Mouse (Mus musculus) spleen, adult 2 months (tissue): ENCODE measurements at regions not wholly inside any gene's neighbourhood (a gene's known extent, or its start where the extent isn't known, plus 50 kb on each side); places are given as distances from the start of the nearest gene placed in this dataset.

Experiments
- DNase-seq, 2 experiments: peaks; one replicate each; pipeline versions ENCODE4 v3.0.0 to v3.0.0-alpha.2; 2012 to 2021; ENCODE audit warnings: low spot score in 2 of 2, low read depth in 1 of 2
- H3K27ac ChIP-seq: fragments of 200-500 bp; 2 replicates; pipeline ENCODE4 v1.5.1; 2012; ENCODE audit warnings: low read length, inconsistent platforms; ENCODE audit not compliant: insufficient read depth
- H3K27me3 ChIP-seq: fragments of 200-500 bp; 2 replicates; pipeline ENCODE4 v1.6.1; 2012; ENCODE audit warnings: mild to moderate bottlenecking, moderate library complexity, low read length, inconsistent platforms; ENCODE audit not compliant: control insufficient read depth, insufficient read depth
- H3K36me3 ChIP-seq: fragments of 200-500 bp; 2 replicates; pipeline ENCODE4 v1.6.1; 2012; ENCODE audit warnings: mild to moderate bottlenecking, low read length, inconsistent platforms; ENCODE audit not compliant: control insufficient read depth, insufficient read depth
- H3K4me1 ChIP-seq: fragments of 200-500 bp; 2 replicates; pipeline ENCODE4 v1.6.1; 2011; ENCODE audit warnings: inconsistent platforms; ENCODE audit not compliant: control insufficient read depth, insufficient read depth, insufficient read length
- H3K4me3 ChIP-seq: fragments of 200-500 bp; 2 replicates; pipeline ENCODE4 v1.5.1; 2011; ENCODE audit warnings: mild to moderate bottlenecking, inconsistent platforms; ENCODE audit not compliant: insufficient read depth, insufficient read length; ENCODE audit errors: extremely low read depth
- CTCF ChIP-seq: fragments of 200-500 bp; IDR thresholded peaks from 2 replicates; pipeline ENCODE4 v1.5.1; 2011; ENCODE audit warnings: mild to moderate bottlenecking, inconsistent platforms; ENCODE audit not compliant: insufficient read depth, insufficient read length, insufficient replicate concordance; ENCODE audit errors: extremely low read depth
- POLR2A ChIP-seq: fragments of 200-500 bp; IDR thresholded peaks from 2 replicates; pipeline ENCODE4 v1.6.1; 2011; ENCODE audit warnings: low read depth, low read length, inconsistent platforms
- WGBS: fragments of 180-500 bp; shearing (Covaris S2); methylation state at CpG from one replicate; pipeline ENCODE4 v1.1.7; 2018; 5-methylcytosine and 5-hydroxymethylcytosine counted together

GRCm38 (mm10) chr7:63992155-63992554, 53.4 kb upstream of the Klf13 start:
- Histone ChIP-seq H3K4me3 (no peak overlapping the region), H3K36me3 (no peaks in the 10 kb centered on the region), H3K27me3 (no peaks in the 10 kb centered on the region), H3K27ac (no peak overlapping the region), H3K4me1 (peaks cover 29% of the 10 kb centered on the region)
- WGBS = 97% methylated on average over 13 of the region's 13 CpGs
- TF ChIP-seq CTCF (no peak), POLR2A (no peak)
- no peak for DNase-seq

GRCm38 (mm10) chr7:63991085-63992010, 52.6 kb upstream of the Klf13 start:
- WGBS = 66% methylated on average over 12 of the region's 12 CpGs
- TF ChIP-seq POLR2A (no peak), CTCF (no peak)
- no peaks in the 10 kb centered on the region for H3K27me3 ChIP-seq
- peak overlapping the region; percentile 54 for H3K27ac ChIP-seq
- H3K4me3 ChIP-seq = no peak overlapping the region
- no peaks in the 10 kb centered on the region for H3K36me3 ChIP-seq
- DNase-seq = no peak
- H3K4me1 ChIP-seq = peaks cover 37% of the 10 kb centered on the region

DNA sequence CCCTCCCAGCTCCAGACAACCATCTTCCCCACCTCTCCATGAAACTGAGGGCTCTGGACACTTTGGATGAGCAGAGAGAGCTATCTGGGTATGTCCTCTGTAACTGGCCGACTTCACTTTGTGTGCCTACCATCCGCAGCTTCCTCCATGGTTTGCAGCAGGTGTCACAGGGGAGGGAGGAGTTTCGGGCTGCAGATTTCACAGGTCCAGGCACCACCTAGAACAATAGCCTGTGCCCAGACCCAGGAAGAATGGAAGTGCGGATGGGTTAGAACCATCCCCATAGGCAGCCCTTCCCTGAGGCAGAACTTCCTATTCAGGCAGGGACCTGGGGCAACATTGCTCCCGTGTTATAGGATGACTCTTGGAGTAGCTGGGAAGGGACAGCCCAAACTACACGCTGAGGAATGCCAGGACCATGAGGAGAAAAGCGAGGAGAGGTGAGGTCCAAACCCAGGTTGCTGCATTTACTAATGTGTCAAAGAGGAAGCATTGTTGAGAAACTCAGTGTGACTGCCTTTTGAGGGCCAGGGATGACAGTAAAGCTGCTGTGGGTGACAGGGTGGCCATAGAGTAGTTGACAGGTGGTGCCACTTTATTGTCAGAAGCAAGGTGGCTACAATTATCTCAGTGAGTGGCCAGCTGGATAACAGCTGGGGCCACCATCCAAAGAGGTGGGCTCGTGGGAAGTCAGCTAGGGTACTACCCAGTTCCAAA, 51.8 kb upstream of the Klf13 start:
- Histone ChIP-seq H3K27me3 (no peaks in the 10 kb centered on the region), H3K36me3 (no peaks in the 10 kb centered on the region), H3K4me3 (no peak overlapping the region), H3K4me1 (peaks cover 43% of the 10 kb centered on the region), H3K27ac (0 out of 2 replicates have a peak overlapping the region, but pooled peaks have one; percentile 13)
- TF ChIP-seq POLR2A = no peak
- no peak for TF ChIP-seq CTCF
- DNase-seq = no peak
- WGBS = 74% methylated on average over 8 of the region's 8 CpGs

DNA sequence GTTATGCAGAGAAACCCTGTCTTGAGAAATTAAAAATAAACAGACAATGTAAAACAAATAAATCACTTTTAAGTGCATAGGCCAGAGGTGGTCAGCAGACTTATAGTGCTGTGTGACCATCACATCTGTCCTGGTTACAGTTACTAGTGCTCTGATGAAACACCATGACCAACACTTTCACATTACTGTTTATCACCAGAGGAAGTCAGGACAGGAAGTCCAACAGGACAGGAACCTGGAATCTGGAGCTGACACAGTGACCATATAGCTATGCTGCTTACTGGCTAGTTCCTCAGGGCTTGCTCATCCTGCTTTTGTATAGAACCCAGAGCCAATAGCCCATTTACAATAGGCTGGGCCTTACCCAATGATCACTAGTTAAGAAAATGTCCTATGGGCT, 51.0 kb upstream of the Klf13 start:
- no peak overlapping the region for H3K27ac ChIP-seq
- no peak for DNase-seq
- no peak for TF ChIP-seq POLR2A
- TF ChIP-seq CTCF = no peak

More for the DNA sequence above, 51.0 kb upstream of the Klf13 start:
- H3K4me1 ChIP-seq = peaks cover 43% of the 10 kb centered on the region
- H3K36me3 ChIP-seq = no peaks in the 10 kb centered on the region
- H3K4me3 ChIP-seq = no peak overlapping the region
- H3K27me3 ChIP-seq = no peaks in the 10 kb centered on the region
